Mouse (Mus musculus) c-Kit-positive CD71-positive TER-119-negative erythroid progenitor cells, embryonic 14.5 days (primary cell): ENCODE data around the gene Slc22a23.
"Not testable (repeated sequence)": the region's sequence is repeated elsewhere in the genome, so short reads cannot be mapped to it uniquely, and the experiment has no call there.

Experiments
- DNase-seq: peaks from one replicate; pipeline ENCODE4 v3.0.0-alpha.2; 2013; ENCODE audit warnings: low read depth

Slc22a23 gene

DNA sequence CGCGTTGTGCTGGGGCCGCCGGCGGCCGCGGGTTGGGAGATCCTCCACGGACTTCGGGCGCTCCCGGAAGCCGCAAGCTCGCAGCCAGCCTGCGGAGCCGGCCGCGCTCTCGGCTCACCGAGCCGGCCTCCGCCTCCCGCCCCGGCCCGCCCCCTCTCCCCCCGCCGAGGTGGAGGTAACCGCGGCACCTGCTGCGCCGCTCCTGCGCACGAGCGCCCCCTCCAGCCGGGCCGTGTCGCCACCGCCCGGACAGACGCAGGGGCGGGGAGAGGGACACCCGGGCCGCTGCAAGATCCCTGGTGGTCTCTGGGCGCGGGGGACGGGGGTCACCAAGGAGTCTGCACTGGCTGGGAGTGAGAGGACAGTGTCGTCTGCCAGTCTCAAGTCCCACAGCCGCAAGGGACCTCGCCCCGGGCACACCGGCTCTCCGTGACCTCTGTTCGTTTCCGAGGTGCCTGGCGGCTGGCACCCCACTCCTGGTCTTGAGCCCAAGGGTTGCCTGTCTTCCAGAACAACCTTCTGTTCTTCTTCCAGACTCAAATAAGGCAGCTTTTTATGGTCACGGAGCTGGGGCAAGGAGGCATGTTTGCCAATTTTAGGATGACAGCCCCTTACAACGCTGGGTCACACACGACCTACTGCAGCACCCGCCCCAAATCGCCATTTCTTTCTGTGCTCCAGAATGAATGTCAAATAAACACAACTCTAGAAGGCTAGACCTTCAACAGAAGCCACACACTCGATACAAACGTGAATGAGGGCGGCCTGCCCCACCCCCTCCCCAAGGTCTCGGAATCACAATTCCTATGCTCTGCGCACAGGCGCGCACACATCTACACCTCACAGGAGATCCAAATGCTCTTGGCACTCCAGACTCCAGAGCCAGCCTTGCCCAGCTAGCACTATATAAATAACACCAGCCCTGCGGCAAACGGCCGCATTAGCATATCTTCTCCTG is at the start of gene Slc22a23:
Gene Slc22a23 (minus strand): TSS at position 55 of the 958 bp plus-strand sequence.
- DNase-seq = peak; percentile 66

DNA sequence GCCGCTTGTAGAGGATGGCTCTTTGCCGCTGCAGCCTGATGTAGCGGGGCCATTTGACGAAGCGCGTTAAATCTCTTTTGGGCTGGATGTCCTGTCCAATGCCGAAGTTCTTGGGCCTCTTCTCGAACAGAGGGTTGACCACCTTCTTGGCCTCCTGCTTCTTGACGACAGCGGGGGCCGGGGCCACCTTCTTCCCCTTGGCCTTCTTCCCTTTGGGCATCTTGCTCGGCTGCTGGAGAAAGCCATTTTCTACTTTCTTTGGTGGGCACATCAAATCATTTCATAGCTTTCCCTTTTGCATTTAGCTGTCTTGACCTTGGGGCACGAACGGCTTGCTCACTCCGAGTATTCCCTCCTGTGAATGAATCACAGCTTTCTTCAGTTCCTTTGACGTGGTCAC is 49.3 kb upstream of the Slc22a23 start:
- not testable (repeated sequence) for DNase-seq

- DNase-seq = no peak
Measured at GRCm38 (mm10) chr13:34392376-34392775, 47.4 kb upstream of the Slc22a23 start.

DNA sequence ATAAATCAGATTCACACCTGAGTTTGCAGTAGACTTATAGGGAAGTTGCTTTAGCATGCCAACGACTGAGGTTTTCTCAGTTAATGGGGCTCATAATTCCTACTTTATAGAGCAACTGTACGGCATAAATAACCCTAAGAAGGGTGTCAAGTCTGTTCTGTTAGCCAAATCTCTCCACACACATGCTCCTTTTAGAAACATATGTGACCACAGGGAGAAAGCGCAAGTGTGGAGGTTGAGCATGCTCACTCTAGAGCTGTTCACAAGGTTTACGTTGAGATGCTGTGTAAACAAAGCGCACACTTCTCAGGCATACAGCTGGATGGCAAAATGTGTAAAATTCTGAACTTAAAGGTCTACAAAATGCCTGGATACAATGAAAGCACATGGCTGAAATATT is 43.2 kb upstream of the Slc22a23 start:
- DNase-seq = no peak

DNA sequence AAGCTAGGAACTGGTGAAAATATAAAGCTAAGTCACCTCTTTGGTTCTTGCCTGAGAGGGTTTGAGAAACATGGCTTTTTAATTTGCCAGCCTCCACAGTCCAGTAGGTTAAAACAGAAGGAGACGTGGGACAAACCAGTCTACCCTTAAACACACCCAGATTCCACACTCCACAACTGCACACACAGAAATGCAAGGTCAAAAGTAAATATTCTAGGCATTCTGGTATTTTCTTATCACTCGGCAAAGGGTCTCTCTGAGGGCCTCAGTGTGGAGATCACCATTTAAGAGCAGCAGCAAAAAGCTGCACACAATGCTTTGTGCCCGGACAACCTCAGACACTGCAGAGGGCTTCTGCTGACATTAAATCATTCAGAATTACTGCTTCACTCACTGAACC is 38.4 kb upstream of the Slc22a23 start:
- DNase-seq = no peak

DNA sequence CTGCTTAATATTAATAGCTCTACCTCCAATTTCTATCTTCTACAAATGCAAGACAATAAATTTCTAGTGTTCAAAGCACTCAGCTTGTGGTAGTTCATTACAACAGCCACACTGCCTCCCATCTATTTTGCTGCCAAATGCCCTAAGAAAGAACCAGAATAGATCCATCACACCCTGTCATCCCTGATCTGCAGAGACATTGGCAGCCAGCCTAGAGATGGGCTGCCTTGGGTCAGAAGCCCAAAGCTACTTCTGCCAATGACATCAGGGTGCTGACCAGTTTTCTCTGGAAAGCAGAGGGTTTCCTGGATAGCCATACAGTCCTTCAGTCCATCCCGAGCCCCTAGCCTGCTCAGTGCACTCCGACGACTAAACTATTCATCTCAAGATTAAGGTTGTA is 33.9 kb upstream of the Slc22a23 start:
- no peak for DNase-seq

GRCm38 (mm10) chr13:34375145-34375544 is 30.2 kb upstream of the Slc22a23 start:
- DNase-seq = no peak

- no peak for DNase-seq
Measured at GRCm38 (mm10) chr13:34372870-34373478, 28.0 kb upstream of the Slc22a23 start.

DNA sequence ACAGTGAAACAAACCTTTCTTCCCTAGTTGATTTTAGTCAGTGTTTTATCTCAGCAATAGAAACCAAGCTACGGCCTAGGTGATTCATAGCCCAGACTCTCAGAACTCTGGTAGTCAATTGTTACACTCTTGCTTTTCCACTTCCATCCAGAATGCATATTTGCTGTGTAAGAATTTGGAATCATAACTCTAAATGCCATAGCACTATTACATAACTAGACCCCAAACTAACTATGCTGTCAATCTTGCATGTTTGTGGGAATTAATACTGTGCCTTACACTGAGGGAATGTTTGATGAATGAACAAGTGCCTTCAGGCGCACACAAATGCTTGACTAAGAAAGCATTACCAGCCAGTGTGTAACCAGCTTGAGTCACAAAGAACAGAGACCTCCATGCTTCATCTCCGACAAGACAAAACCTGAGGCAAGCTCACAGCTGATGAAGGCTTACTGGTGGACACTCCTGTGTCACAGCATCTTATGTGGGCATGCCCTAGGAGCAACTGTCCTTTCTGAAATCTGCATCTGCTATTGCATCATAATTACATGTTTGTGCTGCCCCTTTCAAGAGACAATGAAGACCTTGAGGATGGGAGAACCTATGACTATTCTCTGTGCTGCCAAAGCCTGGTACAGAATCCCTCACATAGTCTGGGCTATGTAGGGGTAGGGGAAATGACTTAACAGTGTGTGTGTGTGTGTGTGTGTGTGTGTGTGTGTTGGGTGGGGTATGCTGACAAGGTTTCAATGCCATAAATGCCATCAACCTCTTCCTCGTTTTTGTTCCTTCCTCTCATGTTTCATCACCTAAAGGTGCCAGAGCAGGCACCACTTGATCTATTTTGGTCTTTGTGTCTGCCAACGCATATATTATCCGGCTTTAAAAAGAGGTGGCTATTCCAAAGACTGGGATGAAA is 27.2 kb upstream of the Slc22a23 start:
- no peak for DNase-seq

DNA sequence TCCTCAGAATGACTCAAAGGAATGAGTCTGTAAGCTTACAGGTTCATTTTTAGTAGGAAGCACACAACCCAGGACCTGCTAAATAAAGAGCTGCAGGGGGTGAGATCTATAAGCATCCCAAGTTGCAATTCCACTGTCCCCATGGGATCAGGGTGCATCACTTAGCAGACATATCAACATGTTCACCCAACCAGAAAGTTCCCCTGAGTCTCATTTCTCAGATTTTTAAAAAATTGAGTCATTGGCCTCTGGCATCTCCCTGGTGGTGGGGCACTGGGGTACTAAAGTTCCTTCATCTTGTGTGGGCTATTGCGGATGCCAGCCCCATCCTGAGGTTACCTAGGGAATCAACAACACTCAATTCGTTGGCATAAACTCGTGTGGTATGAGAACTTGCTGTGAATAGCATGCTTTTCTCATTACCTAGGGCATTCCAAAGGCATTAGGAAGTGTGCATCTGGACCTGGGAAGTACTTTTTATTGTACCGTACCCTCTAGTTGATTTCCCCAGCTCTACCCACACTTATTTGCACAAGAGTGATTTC is 25.4 kb upstream of the Slc22a23 start:
- DNase-seq = no peak

GRCm38 (mm10) chr13:34365226-34365625 is 20.2 kb upstream of the Slc22a23 start:
- DNase-seq = no peak

- DNase-seq = no peak
Measured at GRCm38 (mm10) chr13:34355656-34356055, 10.7 kb upstream of the Slc22a23 start.

- DNase-seq = no peak
Measured at GRCm38 (mm10) chr13:34354830-34355624, 10.0 kb upstream of the Slc22a23 start.

- no peak for DNase-seq
Measured at GRCm38 (mm10) chr13:34353241-34353640, 8.3 kb upstream of the Slc22a23 start.

DNA sequence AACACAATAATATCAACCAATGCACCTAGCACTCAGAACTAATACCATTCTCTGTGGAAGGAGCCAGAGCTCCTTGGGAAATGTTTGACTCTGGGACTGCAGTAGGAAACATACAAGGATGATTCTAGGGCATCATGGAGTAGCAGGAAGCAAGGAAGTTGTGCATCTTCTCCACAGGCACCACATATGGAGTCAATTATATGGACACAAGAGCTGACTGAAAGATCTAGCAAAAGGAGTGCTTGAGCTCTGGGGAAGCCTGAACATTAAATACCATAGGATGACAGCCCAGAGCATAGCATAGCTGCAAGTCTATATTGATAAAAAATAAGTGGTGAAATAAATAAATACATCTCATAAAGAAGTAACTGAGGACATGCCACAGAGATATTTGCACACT is 6.5 kb upstream of the Slc22a23 start:
- DNase-seq = no peak

DNA sequence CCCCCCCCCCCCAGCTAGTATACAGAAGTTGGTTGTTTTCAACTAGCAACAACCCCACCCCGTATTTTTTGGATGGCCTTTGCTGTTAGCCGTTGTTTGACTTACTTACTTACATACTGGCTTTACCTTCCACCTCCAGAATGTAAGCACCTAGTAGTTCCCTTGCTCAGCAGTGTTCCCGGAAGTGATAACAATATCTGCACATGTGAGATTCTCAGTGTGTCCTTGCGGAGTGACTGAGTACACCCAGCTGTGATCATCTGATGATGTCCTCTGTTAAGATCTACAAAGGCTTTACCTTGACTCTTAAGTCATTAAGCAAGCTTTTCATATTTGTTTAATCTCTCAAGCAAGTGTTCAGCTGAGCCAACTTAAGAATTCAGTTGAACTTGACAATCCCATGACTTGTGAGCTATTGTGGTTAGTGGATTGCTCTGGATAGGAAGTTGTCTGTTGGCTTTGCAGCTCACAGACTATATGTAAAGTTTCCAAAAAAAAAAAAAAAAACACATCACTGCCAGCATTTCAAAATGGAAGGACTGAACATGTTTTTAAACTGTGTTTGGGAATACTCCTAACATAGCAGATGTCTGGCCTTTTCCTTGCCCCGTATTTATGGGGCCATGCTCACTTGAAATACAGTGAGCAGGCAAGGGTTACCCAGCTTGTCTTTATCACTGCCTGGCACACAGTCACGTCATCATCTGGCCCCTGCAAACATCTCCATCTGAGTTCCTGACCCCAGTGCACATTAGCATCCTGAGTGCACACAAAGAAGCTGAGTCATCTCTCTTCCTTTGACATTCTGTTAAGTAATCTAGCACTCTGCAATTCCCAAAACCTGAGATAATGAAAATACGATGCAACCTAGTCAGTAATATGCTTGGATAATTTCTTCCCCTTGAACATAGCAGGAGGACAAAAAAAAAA is 3.2 kb upstream of the Slc22a23 start:
- peak; percentile 65 for DNase-seq

DNA sequence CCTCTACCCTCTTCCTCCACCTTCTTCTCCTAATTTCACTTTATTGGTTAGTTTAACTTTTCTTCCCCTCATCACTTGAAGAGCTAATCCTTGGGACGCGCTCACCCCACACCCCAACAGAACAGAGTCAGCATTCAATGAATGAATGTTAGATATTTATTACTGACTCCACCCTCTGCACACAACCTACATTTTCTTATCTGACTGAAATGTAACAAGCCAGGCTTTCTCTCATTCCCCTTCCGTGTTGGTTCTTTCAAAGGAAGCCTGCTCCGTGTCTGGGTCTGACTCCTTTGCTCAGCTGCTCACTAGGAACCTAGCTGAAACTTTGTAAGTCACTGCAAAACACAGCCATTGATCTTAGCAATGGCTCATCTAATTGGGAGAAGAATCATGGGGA is 1.8 kb upstream of the Slc22a23 start:
- DNase-seq = no peak

GRCm38 (mm10) chr13:34346238-34346637 is 1.3 kb upstream of the Slc22a23 start:
- DNase-seq = no peak

- DNase-seq = no peak
Measured at GRCm38 (mm10) chr13:34344376-34345127, 430 bp downstream of the Slc22a23 start.
